Mouse (Mus musculus): ENCODE data around the gene Eif4b. TPM values are rescaled to one million over a fixed set of nuclear protein-coding genes. Genes with fewer than 3 reads are reported as not detected.
A peak's percentile ranks its signal among the peaks of the same experiment; 100 is the strongest.

Gene Eif4b
- polyA plus RNA-seq, 1 experiment from 2014 or later: 46.5 TPM

DNA sequence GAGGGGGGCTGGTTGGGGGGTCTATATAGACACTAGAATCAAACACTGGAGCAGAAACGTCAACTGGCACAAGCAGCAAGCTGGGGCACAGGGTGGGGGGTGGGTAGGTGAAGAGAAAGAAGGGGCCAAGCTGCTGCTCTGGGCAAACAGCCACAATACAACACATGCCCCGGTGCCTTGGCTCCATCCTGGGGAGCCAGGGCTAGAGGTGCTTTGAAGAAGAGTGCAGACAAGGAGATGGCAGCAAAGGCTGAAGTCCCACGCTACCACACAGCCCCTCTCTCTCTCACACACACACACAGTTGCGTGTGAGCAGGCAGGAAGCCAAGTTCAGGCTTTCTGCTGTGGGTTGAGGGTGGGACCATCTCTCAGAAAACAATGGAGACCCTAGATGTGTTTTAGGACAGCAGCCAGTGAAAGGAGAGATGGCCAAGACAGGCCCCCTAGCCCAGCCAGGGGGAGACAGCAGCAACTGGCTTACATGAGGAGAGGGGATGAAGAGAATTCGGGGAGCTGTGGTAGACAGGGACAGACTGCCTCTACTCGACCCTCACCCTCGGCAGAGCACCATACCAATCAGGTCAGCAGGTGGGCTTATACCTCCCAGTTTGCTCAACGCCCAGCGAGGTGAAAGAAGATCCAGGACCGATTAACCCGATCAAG lies 43.3 kb downstream of the Eif4b start:
- ATAC-seq (ENCODE audit: low FRiP score, low TSS enrichment) (no peak), DNase-seq (ENCODE audit: low spot score) (no peak)
- Histone ChIP-seq H3K36me3 (ENCODE audit: control insufficient read depth, insufficient read depth, low read length) (peaks cover 25% of the 10 kb centered on the region), H3K4me2 (replicated peaks; ENCODE audit: low read depth) (no peak overlapping the region), H3K9ac (ENCODE audit: low read length) (no peak overlapping the region), H3K4me3 (ENCODE audit: low read depth, low read length) (no peak overlapping the region), H3K9me3 (ENCODE audit: control insufficient read depth, low read length) (no peaks in the 10 kb centered on the region), H3K27ac (replicated peaks) (no peak overlapping the region; the same call in 1 of the 2 replicates), H3K4me1 (replicated peaks; ENCODE audit: control insufficient read depth, insufficient read depth) (no peaks in the 10 kb centered on the region), H3K27me3 (ENCODE audit: control insufficient read depth, insufficient read depth, low read length) (no peaks in the 10 kb centered on the region)
- no peak for TF ChIP-seq EP300 (optimal IDR thresholded peaks at IDR 0.05)
- TF ChIP-seq CTCF (IDR thresholded peaks at IDR 0.05; ENCODE audit: low read depth): no peak
- WGBS: 60% methylated on average over 11 of the region's 11 CpGs

DNA sequence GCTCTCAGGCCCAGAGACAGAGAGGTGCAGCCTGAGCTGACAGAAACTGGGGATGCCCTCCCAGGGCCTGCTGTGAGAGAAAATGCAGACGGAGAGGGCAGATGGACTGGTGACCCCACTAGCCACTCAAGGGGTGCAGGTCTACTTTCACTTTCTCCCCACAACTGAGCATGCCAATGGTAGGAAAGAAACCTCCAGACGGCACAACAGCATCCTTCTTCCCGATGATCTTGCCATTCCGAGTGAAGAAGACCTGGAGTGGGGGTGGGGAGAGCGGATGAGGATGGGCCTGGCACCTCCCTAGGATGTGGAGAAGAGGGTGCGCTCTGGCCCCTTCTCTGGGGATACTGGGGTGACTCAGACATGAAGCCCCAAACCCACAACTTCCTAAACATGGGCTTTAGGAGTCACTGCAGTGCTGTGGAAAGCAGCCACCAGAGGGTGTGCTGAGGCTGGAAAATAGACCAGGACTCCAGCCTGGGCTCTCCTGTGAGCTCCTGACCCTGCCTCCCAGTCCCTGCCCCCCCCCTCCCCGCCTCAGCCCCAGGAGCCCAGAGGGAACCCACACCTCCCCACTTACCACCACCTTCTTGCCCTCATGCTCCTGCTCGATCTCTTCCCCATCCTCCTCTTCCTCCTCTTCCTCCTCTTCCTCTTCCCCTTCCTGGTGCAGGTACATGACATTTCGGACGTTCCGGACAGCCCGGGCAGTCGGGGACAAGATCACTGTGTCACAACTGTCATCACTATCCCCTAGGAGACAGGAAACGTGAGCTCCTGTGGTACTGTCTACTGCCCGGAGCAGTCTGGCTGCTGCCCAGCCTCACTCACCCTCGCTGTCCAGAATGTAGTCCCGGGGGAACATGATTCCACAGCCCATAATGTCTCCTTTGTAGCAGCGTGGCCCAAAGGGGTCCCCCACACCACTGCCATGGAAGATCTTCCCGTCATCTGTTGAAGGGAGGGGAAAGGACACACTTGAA lies 44.2 kb downstream of the Eif4b start:
- ATAC-seq (ENCODE audit: low FRiP score, low TSS enrichment): peak; percentile 30

DNA sequence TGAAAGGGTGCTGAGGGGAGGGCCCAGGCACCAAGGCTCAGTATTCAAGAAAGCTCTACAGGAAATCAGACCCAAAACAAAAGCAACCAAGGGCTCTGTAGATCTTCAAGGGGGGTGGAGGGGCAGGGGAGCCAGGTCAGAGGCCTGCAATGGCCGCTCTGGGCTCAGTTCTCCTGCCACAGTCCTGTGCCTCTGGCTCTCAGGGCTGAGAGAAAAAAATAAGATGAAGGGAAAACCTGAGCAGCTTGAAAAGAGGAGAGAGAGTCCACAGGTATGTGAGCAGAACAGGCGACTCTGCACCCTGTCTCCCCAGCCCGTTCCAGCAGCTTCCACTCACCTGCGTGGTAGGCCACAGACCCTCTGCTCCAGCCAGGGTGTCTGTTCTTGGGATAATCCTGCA lies 45.0 kb downstream of the Eif4b start:
- ATAC-seq (ENCODE audit: low FRiP score, low TSS enrichment): no peak
- Histone ChIP-seq H3K9me3 (ENCODE audit: control insufficient read depth, low read length) (no peaks in the 10 kb centered on the region), H3K36me3 (ENCODE audit: control insufficient read depth, insufficient read depth, low read length) (peaks cover 19% of the 10 kb centered on the region), H3K4me2 (replicated peaks; ENCODE audit: low read depth) (no peak overlapping the region), H3K4me1 (replicated peaks; ENCODE audit: control insufficient read depth, insufficient read depth) (no peaks in the 10 kb centered on the region), H3K9ac (ENCODE audit: low read length) (no peak overlapping the region), H3K4me3 (ENCODE audit: low read depth, low read length) (no peak overlapping the region), H3K27me3 (ENCODE audit: control insufficient read depth, insufficient read depth, low read length) (no peaks in the 10 kb centered on the region), H3K27ac (replicated peaks) (no peak overlapping the region)
- no peak for TF ChIP-seq EP300 (optimal IDR thresholded peaks at IDR 0.05)
- TF ChIP-seq CTCF (IDR thresholded peaks at IDR 0.05; ENCODE audit: low read depth): no peak
- 88% methylated on average over 4 of the region's 4 CpGs for WGBS
- no peak for DNase-seq (ENCODE audit: low spot score)

More for the DNA sequence above, 44.2 kb downstream of the Eif4b start:
- Histone ChIP-seq H3K4me1 (replicated peaks; ENCODE audit: control insufficient read depth, insufficient read depth) (no peaks in the 10 kb centered on the region), H3K27ac (replicated peaks) (no peak overlapping the region; the same call in 1 of the 2 replicates), H3K4me3 (ENCODE audit: low read depth, low read length) (no peak overlapping the region), H3K4me2 (replicated peaks; ENCODE audit: low read depth) (no peak overlapping the region), H3K9me3 (ENCODE audit: control insufficient read depth, low read length) (no peaks in the 10 kb centered on the region), H3K27me3 (ENCODE audit: control insufficient read depth, insufficient read depth, low read length) (no peaks in the 10 kb centered on the region), H3K36me3 (ENCODE audit: control insufficient read depth, insufficient read depth, low read length) (peaks cover 21% of the 10 kb centered on the region), H3K9ac (ENCODE audit: low read length) (no peak overlapping the region)
- TF ChIP-seq CTCF (IDR thresholded peaks at IDR 0.05; ENCODE audit: low read depth): peak; percentile 73
- no peak for TF ChIP-seq EP300 (optimal IDR thresholded peaks at IDR 0.05)
- no peak for DNase-seq (ENCODE audit: low spot score)
- 75% methylated on average over 19 of the region's 19 CpGs for WGBS

DNA sequence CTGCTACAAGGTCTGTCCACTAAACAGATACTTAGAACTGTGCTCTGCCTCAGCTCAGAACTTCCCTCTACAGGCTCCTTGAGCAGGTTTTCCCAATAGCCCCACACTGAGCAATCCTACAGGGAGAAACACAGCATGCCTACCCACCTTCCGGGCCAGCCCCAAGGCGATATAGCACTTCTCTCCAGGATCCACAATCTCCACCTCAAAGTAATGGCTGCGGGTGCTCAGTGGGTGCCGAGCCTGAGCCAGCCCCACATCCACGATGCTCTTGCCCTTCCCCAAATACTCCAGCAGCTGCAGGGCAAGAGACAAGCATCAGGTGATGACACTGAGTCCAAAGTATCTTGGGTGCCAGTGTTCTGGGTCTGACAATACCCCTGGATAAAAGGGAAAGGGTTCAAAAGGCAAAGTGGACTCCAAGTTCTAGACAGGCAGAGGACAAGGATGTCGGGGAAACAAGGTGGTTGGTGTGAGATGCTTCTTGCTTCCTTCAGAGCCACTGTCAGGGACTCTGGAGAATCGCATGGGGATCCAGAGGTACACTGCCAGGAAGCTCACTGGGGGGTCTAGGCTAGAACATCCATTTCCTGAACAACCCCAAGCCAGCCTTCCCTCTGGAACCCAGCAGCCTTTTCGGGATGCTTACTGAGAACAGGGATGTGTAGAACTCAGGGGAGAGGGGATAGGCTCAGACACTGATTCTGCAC lies 45.7 kb downstream of the Eif4b start:
- H3K9me3 ChIP-seq (ENCODE audit: control insufficient read depth, low read length): no peaks in the 10 kb centered on the region
- peaks cover 18% of the 10 kb centered on the region for H3K36me3 ChIP-seq (ENCODE audit: control insufficient read depth, insufficient read depth, low read length)
- no peak for TF ChIP-seq EP300 (optimal IDR thresholded peaks at IDR 0.05)
- no peak for TF ChIP-seq CTCF (IDR thresholded peaks at IDR 0.05; ENCODE audit: low read depth)
- ATAC-seq (ENCODE audit: low FRiP score, low TSS enrichment) (no peak), DNase-seq (ENCODE audit: low spot score) (no peak)
- no peak overlapping the region for H3K27ac ChIP-seq (replicated peaks)
- no peaks in the 10 kb centered on the region for H3K27me3 ChIP-seq (ENCODE audit: control insufficient read depth, insufficient read depth, low read length)
- 72% methylated on average over 8 of the region's 8 CpGs for WGBS
- H3K4me3 ChIP-seq (ENCODE audit: low read depth, low read length): no peak overlapping the region
- H3K4me2 ChIP-seq (replicated peaks; ENCODE audit: low read depth): no peak overlapping the region
- no peaks in the 10 kb centered on the region for H3K4me1 ChIP-seq (replicated peaks; ENCODE audit: control insufficient read depth, insufficient read depth)
- H3K9ac ChIP-seq (ENCODE audit: low read length): no peak overlapping the region

DNA sequence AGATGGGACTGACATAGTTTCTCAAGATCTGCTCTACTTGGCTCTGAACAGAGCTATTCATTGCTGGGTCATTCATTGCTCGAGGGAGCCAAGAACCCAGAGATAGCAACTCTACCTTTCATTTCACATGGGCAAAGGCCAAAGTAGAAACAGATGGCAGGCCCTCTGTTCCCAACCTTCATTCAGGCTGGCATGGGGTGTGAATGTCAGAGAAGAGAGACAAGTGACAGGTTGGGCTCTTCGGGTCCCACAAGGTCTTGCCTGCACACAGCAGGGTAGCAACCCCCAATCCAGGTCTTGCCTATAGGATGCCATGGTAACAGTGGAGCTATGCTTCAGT lies 46.2 kb downstream of the Eif4b start:
- DNase-seq (ENCODE audit: low spot score): no peak
- no peaks in the 10 kb centered on the region for H3K9me3 ChIP-seq (ENCODE audit: control insufficient read depth, low read length)
- no peaks in the 10 kb centered on the region for H3K27me3 ChIP-seq (ENCODE audit: control insufficient read depth, insufficient read depth, low read length)
- no peak overlapping the region for H3K4me2 ChIP-seq (replicated peaks; ENCODE audit: low read depth)
- no peak overlapping the region for H3K9ac ChIP-seq (ENCODE audit: low read length)
- H3K4me3 ChIP-seq (ENCODE audit: low read depth, low read length): no peak overlapping the region
- no peak for ATAC-seq (ENCODE audit: low FRiP score, low TSS enrichment)
- no peak for TF ChIP-seq CTCF (IDR thresholded peaks at IDR 0.05; ENCODE audit: low read depth)
- no peak for TF ChIP-seq EP300 (optimal IDR thresholded peaks at IDR 0.05)
- peaks cover 18% of the 10 kb centered on the region for H3K36me3 ChIP-seq (ENCODE audit: control insufficient read depth, insufficient read depth, low read length)
- 73% methylated on average over 2 of the region's 2 CpGs for WGBS
- no peaks in the 10 kb centered on the region for H3K4me1 ChIP-seq (replicated peaks; ENCODE audit: control insufficient read depth, insufficient read depth)
- no peak overlapping the region for H3K27ac ChIP-seq (replicated peaks)
